1 mouse cellular context compared by ENCODE assay signal in the genomic region with DNA sequence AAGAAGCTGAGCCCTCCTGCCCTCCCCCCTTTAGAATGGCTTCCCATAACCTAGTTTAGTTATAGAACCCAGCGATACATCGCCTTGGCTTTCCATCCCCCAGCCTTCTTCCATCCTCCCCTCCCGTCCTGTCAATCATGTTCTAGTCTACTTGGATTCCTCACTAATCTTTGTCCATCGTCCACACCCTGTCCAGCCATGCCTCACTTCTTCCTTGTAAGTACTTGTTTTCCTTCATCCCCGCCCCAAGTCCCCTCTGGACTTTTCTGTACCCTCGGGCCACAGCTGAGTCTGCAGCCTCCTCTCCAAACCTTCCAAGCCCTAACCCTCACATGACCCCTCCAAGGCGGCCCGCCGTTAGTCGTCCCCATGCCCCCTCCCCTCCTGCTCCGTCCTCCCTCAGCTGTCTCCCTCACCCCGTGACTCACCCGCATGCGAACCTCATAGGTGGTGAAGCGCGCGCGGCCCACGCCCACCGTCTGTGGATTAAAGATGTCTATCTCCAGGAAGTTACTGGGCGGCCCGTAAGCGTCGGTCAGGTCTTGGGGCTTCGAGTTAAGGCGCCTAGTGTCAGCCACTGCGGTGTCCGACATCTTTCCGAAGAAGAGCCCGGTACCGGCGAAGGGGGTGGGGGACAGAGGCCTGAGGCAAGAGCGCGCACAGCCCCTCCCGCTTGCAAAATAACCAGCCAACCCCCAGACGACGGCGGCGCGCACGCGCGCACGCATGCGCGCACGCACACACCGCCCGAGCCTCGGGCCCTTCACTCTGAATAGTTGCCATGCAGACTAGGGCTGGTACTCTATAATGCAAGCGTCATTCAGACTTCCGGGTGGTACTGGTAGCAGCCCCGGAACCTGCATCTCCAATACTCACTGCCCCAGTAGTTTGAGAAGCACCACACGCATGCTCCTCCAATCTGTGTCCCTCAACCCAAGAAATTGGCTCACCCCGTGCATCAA.
TF ChIP-seq lines count a peak whose summit lies in the region.

A gene (minus strand): TSS at position 730 of the 962 bp plus-strand sequence.

TF ChIP-seq in CH12.LX, 34 proteins besides CTCF, POLR2A, EP300 and RAD21 (continued from another document):
- peak; percentile 76 for TF ChIP-seq MYC (IDR thresholded peaks at IDR 0.05; ENCODE audit: low read depth, low read length)
- TF ChIP-seq MAX (IDR thresholded peaks at IDR 0.05; ENCODE audit: low read length): no peak
- TF ChIP-seq PAX5 (IDR thresholded peaks at IDR 0.05; ENCODE audit: low read length): no peak
- TF ChIP-seq SMC3 (IDR thresholded peaks at IDR 0.05; ENCODE audit: low read depth, low read length): no peak
- no peak for TF ChIP-seq USF1 (IDR thresholded peaks at IDR 0.05; ENCODE audit: low read depth, low read length)
- peak; percentile 79 for TF ChIP-seq IRF4 (IDR thresholded peaks at IDR 0.05; ENCODE audit: low read depth, low read length)
- no peak; the same call in 1 of the 2 replicates for TF ChIP-seq E2F4 (IDR thresholded peaks at IDR 0.05; ENCODE audit: insufficient replicate concordance, low read depth, low read length)
- TF ChIP-seq ZKSCAN1 (IDR thresholded peaks at IDR 0.05; ENCODE audit: borderline replicate concordance, low read depth, low read length): peak; percentile 86; the same call in 1 of the 2 replicates
- TF ChIP-seq CHD1 (IDR thresholded peaks at IDR 0.05; ENCODE audit: low read depth, low read length): no peak
- TF ChIP-seq ZC3H11A (IDR thresholded peaks at IDR 0.05; ENCODE audit: low read depth, low read length): no peak
- TF ChIP-seq NRF1 (IDR thresholded peaks at IDR 0.05; ENCODE audit: low read depth, low read length): peak; percentile 94
- TF ChIP-seq BHLHE40 (IDR thresholded peaks at IDR 0.05; ENCODE audit: low read depth, low read length): peak; percentile 35; the same call in 1 of the 2 replicates
- no peak for TF ChIP-seq JUN (IDR thresholded peaks at IDR 0.05; ENCODE audit: insufficient read depth, low read depth, low read length)
- TF ChIP-seq ZMIZ1 (IDR thresholded peaks at IDR 0.05; ENCODE audit: low read depth, low read length): no peak
- no peak for TF ChIP-seq GABPA (IDR thresholded peaks at IDR 0.05; ENCODE audit: insufficient replicate concordance, low read depth, low read length)
- peak; percentile 60; the same call in 1 of the 2 replicates for TF ChIP-seq MEF2A (IDR thresholded peaks at IDR 0.05; ENCODE audit: borderline replicate concordance, low read depth, low read length)
- TF ChIP-seq KAT2A (IDR thresholded peaks at IDR 0.05; ENCODE audit: insufficient replicate concordance, low read length): peak; percentile 81; the same call in 1 of the 2 replicates
- TF ChIP-seq MAFK (IDR thresholded peaks at IDR 0.05; ENCODE audit: insufficient replicate concordance, low read length): no peak
- TF ChIP-seq SIN3A (IDR thresholded peaks at IDR 0.05; ENCODE audit: low read length): peak; percentile 85; the same call in 1 of the 2 replicates
- peak; percentile 86 for TF ChIP-seq NELFE (IDR thresholded peaks at IDR 0.05; ENCODE audit: low read depth, low read length)
- no peak for TF ChIP-seq USF2 (conservative IDR thresholded peaks at IDR 0.05; ENCODE audit: low read depth, low read length)
- no peak for TF ChIP-seq JUND (conservative IDR thresholded peaks at IDR 0.05; ENCODE audit: low read depth, low read length)
TF ChIP-seq in CH12.LX: peak in this region for 16.
